Mouse (Mus musculus) lung, adult 2 months (tissue): Measurements from ENCODE around the gene Isoc2b.

Source experiments
- CTCF ChIP-seq: fragments of 200-500 bp; IDR thresholded peaks from 2 replicates; pipeline ENCODE4 v1.5.1; 2011; ENCODE audit warnings: mild to moderate bottlenecking, low read length, control low read depth; ENCODE audit not compliant: insufficient read depth
- POLR2A ChIP-seq: fragments of 200-500 bp; IDR thresholded peaks from 2 replicates; pipeline ENCODE4 v1.6.1; 2011; ENCODE audit warnings: low read depth, mild to moderate bottlenecking, control low read depth, low read length, borderline replicate concordance; ENCODE audit errors: extremely low read depth

DNA sequence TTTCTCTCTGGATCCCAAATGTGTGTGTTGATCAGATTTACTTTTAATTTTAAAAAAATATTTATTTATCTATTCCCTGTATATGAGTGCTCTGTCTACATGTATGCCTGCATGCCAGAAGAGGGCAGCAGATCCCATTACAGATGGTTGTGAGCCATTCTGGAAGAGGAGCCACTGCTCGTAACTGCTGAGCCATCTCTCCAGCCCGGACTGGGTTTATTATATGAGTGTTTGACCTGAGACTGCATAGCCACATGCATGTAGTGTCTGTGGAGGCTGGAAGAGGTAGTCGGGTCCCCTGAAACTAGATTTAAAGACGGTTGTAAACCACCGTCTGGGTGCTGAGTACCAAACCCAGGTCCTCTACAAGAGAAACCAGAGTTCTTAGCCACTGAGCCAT is 5.0 kb downstream of the Isoc2b start:
- TF ChIP-seq CTCF = peak; percentile 27; the same call in 1 of the 2 replicates
- no peak for TF ChIP-seq POLR2A
